Mouse (Mus musculus) cerebellum, adult 2 months (tissue): ENCODE measurements at regions not wholly inside any gene's neighbourhood (a gene's known extent, or its start where the extent isn't known, plus 50 kb on each side); places are given as distances from the start of the nearest gene placed in this dataset.

Source experiments
- DNase-seq, 2 experiments: peaks; one replicate each; pipeline ENCODE4 v3.0.0; 2021
- H3K27ac ChIP-seq: fragments of 200-500 bp; 2 replicates; pipeline ENCODE4 v1.5.1; 2012; ENCODE audit warnings: low read length, control low read depth, inconsistent platforms; ENCODE audit not compliant: insufficient read depth
- H3K27me3 ChIP-seq: fragments of 200-500 bp; 2 replicates; pipeline ENCODE4 v1.6.1; 2012; ENCODE audit warnings: inconsistent platforms, mild to moderate bottlenecking, low read length, moderate library complexity; ENCODE audit not compliant: control insufficient read depth, insufficient read depth
- H3K4me1 ChIP-seq: fragments of 200-500 bp; 2 replicates; pipeline ENCODE4 v1.6.1; 2011; ENCODE audit warnings: low read length; ENCODE audit not compliant: control insufficient read depth, insufficient read depth
- H3K4me3 ChIP-seq: fragments of 200-500 bp; replicated peaks from 2 replicates; pipeline ENCODE3; 2011; ENCODE audit warnings: mild to moderate bottlenecking, low read depth, low read length, control low read depth; ENCODE audit not compliant: insufficient read depth
- CTCF ChIP-seq: fragments of 200-500 bp; IDR thresholded peaks from 2 replicates; pipeline ENCODE4 v1.5.1; 2011; ENCODE audit warnings: low read depth, mild to moderate bottlenecking, control low read depth, low read length, moderate library complexity, borderline replicate concordance; ENCODE audit not compliant: insufficient read depth
- POLR2A ChIP-seq: fragments of 200-500 bp; IDR thresholded peaks from 2 replicates; pipeline ENCODE4 v1.6.1; 2011; ENCODE audit warnings: low read length, control low read depth, borderline replicate concordance; ENCODE audit not compliant: insufficient read depth
- WGBS: fragments of 180-500 bp; shearing (Covaris S2); methylation state at CpG from one replicate; pipeline ENCODE4 v1.1.7; 2018; 5-methylcytosine and 5-hydroxymethylcytosine counted together

DNA sequence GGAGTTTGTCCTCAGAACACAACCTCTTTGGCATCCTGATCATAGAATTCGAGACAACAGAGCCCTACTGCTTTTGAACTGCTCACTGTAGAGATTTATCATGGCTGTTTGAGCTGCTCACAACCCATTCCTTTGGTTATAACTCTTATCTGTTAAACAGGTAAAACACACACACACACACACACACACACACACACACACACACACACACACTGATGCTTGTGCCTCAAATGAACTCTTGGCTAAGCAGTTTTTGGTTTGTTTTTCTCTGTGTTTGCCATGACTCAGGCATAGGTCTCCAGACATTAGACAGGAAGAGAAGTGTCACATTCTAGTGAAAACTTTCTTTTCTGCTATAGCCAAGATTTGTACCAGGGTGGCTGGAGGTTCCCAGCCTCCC, 60.8 kb upstream of the 1700020N01Rik start:
- Histone ChIP-seq H3K4me3 (no peak overlapping the region), H3K27me3 (no peaks in the 10 kb centered on the region), H3K27ac (no peak overlapping the region), H3K4me1 (no peaks in the 10 kb centered on the region)
- WGBS = 67% methylated on average over 1 of the region's 1 CpGs
- no peak for DNase-seq
- no peak for TF ChIP-seq CTCF
- TF ChIP-seq POLR2A = no peak

DNA sequence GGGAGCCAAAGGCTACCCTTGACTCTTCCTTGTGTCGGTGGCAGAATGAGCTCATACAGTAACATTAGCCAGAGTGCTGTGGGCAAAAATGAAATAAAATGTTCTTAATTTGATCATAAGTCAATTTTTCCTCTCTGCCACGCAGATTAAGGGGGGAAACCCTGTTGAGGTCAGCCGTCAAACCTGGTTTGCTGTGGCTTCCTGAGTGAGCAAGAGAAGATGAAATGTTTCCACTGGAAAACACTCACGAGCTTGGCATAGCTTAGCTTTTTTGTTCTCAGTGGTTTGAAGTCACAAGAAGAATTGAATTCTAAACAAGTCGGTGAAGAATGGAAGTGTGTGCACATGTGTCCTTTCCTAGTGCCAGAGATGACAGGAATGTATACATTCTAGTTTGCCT, 57.3 kb upstream of the 1700020N01Rik start:
- no peaks in the 10 kb centered on the region for H3K4me1 ChIP-seq
- WGBS = 64% methylated on average over 5 of the region's 5 CpGs
- no peaks in the 10 kb centered on the region for H3K27me3 ChIP-seq
- H3K27ac ChIP-seq = no peak overlapping the region
- DNase-seq = no peak
- TF ChIP-seq POLR2A (no peak), CTCF (no peak)
- no peak overlapping the region for H3K4me3 ChIP-seq

DNA sequence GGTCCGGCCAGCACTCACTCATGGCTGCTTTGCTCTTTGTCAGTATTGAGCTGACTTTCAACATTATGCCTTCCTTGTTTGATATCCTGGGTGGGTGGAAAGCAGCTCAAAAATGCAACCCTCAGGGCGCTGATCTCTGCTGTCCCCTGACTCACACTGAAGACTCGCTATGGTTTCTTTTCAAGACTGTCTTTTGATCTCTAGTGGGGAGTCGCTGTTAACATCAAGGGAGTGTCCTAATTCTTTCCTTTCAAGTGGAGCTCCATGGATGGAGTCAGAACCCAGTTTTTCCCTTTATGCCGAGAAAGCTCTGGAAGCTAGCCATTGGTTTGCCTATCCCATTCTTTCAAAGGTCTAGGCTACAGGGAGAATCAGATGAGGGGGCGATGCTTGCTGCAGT, 54.5 kb upstream of the 1700020N01Rik start:
- TF ChIP-seq CTCF = no peak
- TF ChIP-seq POLR2A = no peak

More for the DNA sequence above, 54.5 kb upstream of the 1700020N01Rik start:
- H3K27ac ChIP-seq = no peak overlapping the region
- 66% methylated on average over 6 of the region's 6 CpGs for WGBS
- DNase-seq = no peak
- H3K27me3 ChIP-seq = no peaks in the 10 kb centered on the region
- H3K4me1 ChIP-seq = no peaks in the 10 kb centered on the region
- H3K4me3 ChIP-seq = no peak overlapping the region
